Mouse (Mus musculus) mature B cell (primary cell): ENCODE measurements around the gene 4930595D18Rik.

ENCODE experiments used
- in situ Hi-C: fragments of 300-500 bp; cut with MboI; formaldehyde crosslinking; loops from 2 replicates; pipeline ENCODE4 v1.14.3; 2019

The 4930595D18Rik gene

GRCm38 (mm10) chr12:111137079-111137478 is 47.2 kb downstream of the 4930595D18Rik start:
- in situ Hi-C loops: no loop called here

GRCm38 (mm10) chr12:111135953-111136352 is 48.3 kb downstream of the 4930595D18Rik start:
- in situ Hi-C loops: no loop called here

- in situ Hi-C loops: no loop called here
These were observed 49.2 kb downstream of the 4930595D18Rik start for GRCm38 (mm10) chr12:111134791-111135733.

- in situ Hi-C loops: no loop called here
These were observed 50.1 kb downstream of the 4930595D18Rik start for GRCm38 (mm10) chr12:111134169-111134568.

- in situ Hi-C loops: no loop called here
These were observed 58.6 kb downstream of the 4930595D18Rik start for GRCm38 (mm10) chr12:111125666-111126065.

- in situ Hi-C loops: no loop called here
These were observed 59.6 kb downstream of the 4930595D18Rik start for GRCm38 (mm10) chr12:111124601-111125260.

- in situ Hi-C loops: no loop called here
These were observed 61.9 kb downstream of the 4930595D18Rik start for GRCm38 (mm10) chr12:111122332-111122852.

GRCm38 (mm10) chr12:111120976-111121645 is 63.2 kb downstream of the 4930595D18Rik start:
- in situ Hi-C loops: no loop called here

- in situ Hi-C loops: no loop called here
These were observed 64.7 kb downstream of the 4930595D18Rik start for GRCm38 (mm10) chr12:111119506-111120085.

GRCm38 (mm10) chr12:111114593-111114992 is 69.7 kb downstream of the 4930595D18Rik start:
- in situ Hi-C loops: no loop called here

- in situ Hi-C loops: no loop called here
These were observed 73.1 kb downstream of the 4930595D18Rik start for GRCm38 (mm10) chr12:111111176-111111575.
